Mouse (Mus musculus) hindbrain, embryonic 12.5 days (tissue): ENCODE data around the gene Bglap2. TPM values are rescaled to one million over a fixed set of nuclear protein-coding genes. Genes with fewer than 3 reads are reported as not detected.

Experiments
- ATAC-seq: fragments of 200-750 bp; cut with Nextera tagmentation; 2 replicates; pipeline ENCODE4 v1.8.0; 2017; ENCODE audit warnings: moderate TSS enrichment; ENCODE audit not compliant: low FRiP score
- H3K27ac ChIP-seq: fragments of 300-500 bp; sonication (generic); 2 replicates; pipeline ENCODE4 v1.5.1; 2016; ENCODE audit warnings: mild to moderate bottlenecking
- H3K27me3 ChIP-seq: fragments of 300-500 bp; sonication (generic); 2 replicates; pipeline ENCODE4 v1.6.1; 2016; ENCODE audit warnings: mild to moderate bottlenecking
- H3K36me3 ChIP-seq: fragments of 300-500 bp; sonication (generic); 2 replicates; pipeline ENCODE4 v1.6.1; 2016; ENCODE audit warnings: mild to moderate bottlenecking
- H3K4me1 ChIP-seq: fragments of 300-500 bp; sonication (generic); 2 replicates; pipeline ENCODE4 v1.6.1; 2016
- H3K4me2 ChIP-seq: fragments of 300-500 bp; sonication (generic); replicated peaks from 2 replicates; pipeline ENCODE4 v1.6.1; 2016; ENCODE audit warnings: mild to moderate bottlenecking
- H3K4me3 ChIP-seq: fragments of 300-500 bp; sonication (generic); 2 replicates; pipeline ENCODE4 v1.5.1; 2016; ENCODE audit warnings: mild to moderate bottlenecking
- H3K9ac ChIP-seq: fragments of 300-500 bp; sonication (generic); 2 replicates; pipeline ENCODE4 v1.6.1; 2016; ENCODE audit warnings: mild to moderate bottlenecking, moderate library complexity
- H3K9me3 ChIP-seq: fragments of 300-500 bp; sonication (generic); replicated peaks from 2 replicates; pipeline ENCODE4 v1.6.1; 2016; ENCODE audit warnings: mild to moderate bottlenecking
- WGBS: fragments of 180-500 bp; shearing (Covaris S2); methylation state at CpG from one replicate; pipeline ENCODE4 v1.1.7; 2016; 5-methylcytosine and 5-hydroxymethylcytosine counted together
- polyA plus RNA-seq: library from polyadenylated mRNA; unstranded; fragments of >200 nt; fragmentation: Nextera tagmentation; extraction: Ambion mirVana; gene quantifications from 2 replicates; pipeline ENCODE4 v1.2.1, GENCODE M21; 2016

Bglap2 gene
- polyA plus RNA-seq, 1 experiment from 2014 or later = not detected

GRCm38 (mm10) chr3:88334902-88335435 lies 43.5 kb downstream of the Bglap2 start:
- 32% methylated on average over 3 of the region's 3 CpGs for WGBS
- Histone ChIP-seq H3K9ac (peak overlapping the region; percentile 89), H3K9me3 (no peaks in the 10 kb centered on the region), H3K4me3 (peak overlapping the region; percentile 86), H3K36me3 (no peaks in the 10 kb centered on the region), H3K4me2 (peak overlapping the region; percentile 63), H3K27ac (no peak overlapping the region), H3K27me3 (no peaks in the 10 kb centered on the region), H3K4me1 (peaks cover 29% of the 10 kb centered on the region)
- no peak for ATAC-seq

- no peak overlapping the region for H3K27ac ChIP-seq
- ATAC-seq = no peak
Measured at GRCm38 (mm10) chr3:88334029-88334658, 44.4 kb downstream of the Bglap2 start.

GRCm38 (mm10) chr3:88331282-88331681 lies 47.2 kb downstream of the Bglap2 start:
- ATAC-seq = no peak

More at GRCm38 (mm10) chr3:88334029-88334658, 44.4 kb downstream of the Bglap2 start:
- Histone ChIP-seq H3K27me3 (no peaks in the 10 kb centered on the region), H3K4me2 (no peak overlapping the region), H3K4me1 (peaks cover 27% of the 10 kb centered on the region), H3K9me3 (no peaks in the 10 kb centered on the region), H3K4me3 (no peak overlapping the region), H3K36me3 (peaks cover 5% of the 10 kb centered on the region; the same call in 1 of the 2 replicates), H3K9ac (no peak overlapping the region; the same call in 1 of the 2 replicates)
- 48% methylated on average over 12 of the region's 12 CpGs for WGBS

GRCm38 (mm10) chr3:88328956-88329355 lies 49.5 kb downstream of the Bglap2 start:
- Histone ChIP-seq H3K27me3 (no peaks in the 10 kb centered on the region), H3K4me2 (no peak overlapping the region), H3K9ac (0 out of 2 replicates have a peak overlapping the region, but pooled peaks have one; percentile 2), H3K27ac (no peak overlapping the region), H3K4me1 (peaks cover 12% of the 10 kb centered on the region), H3K4me3 (no peak overlapping the region), H3K36me3 (peaks cover 26% of the 10 kb centered on the region), H3K9me3 (no peaks in the 10 kb centered on the region)
- WGBS = 77% methylated on average over 5 of the region's 5 CpGs
- no peak for ATAC-seq

More at GRCm38 (mm10) chr3:88331282-88331681, 47.2 kb downstream of the Bglap2 start:
- no peak overlapping the region for H3K4me3 ChIP-seq
- peaks cover 26% of the 10 kb centered on the region for H3K36me3 ChIP-seq
- no peak overlapping the region for H3K27ac ChIP-seq
- H3K27me3 ChIP-seq = no peaks in the 10 kb centered on the region
- H3K4me1 ChIP-seq = peaks cover 9% of the 10 kb centered on the region
- 39% methylated on average over 2 of the region's 2 CpGs for WGBS
- no peaks in the 10 kb centered on the region for H3K9me3 ChIP-seq
- no peak overlapping the region for H3K9ac ChIP-seq
- H3K4me2 ChIP-seq = no peak overlapping the region

Other genes starting within 250 kb of the Bglap2 start
- gene Mef2d, start 236.3 kb downstream of the Bglap2 start, polyA plus RNA-seq = 17.7 and 20.7 TPM in 2 replicates
- gene Rhbg, start 124.0 kb downstream of the Bglap2 start, polyA plus RNA-seq = 0.23 and 0.25 TPM in 2 replicates
- gene Gm38392, start 91.5 kb downstream of the Bglap2 start, polyA plus RNA-seq = 0.22 TPM in 1 of 2 replicates, not detected in the other
- gene Tsacc, start 81.7 kb downstream of the Bglap2 start, polyA plus RNA-seq = 10.1 and 11.2 TPM in 2 replicates
- gene Cct3, start 81.6 kb downstream of the Bglap2 start, polyA plus RNA-seq = 523 and 555 TPM in 2 replicates
- gene Glmp, start 53.7 kb downstream of the Bglap2 start, polyA plus RNA-seq = 142 and 145 TPM in 2 replicates
- 1.7 and 2.1 TPM in 2 replicates for gene Tmem79, start 42.6 kb downstream of the Bglap2 start, polyA plus RNA-seq
- 83.3 and 83.8 TPM in 2 replicates for gene Smg5, start 42.4 kb downstream of the Bglap2 start, polyA plus RNA-seq
- 2.2 and 2.8 TPM in 2 replicates for gene Paqr6, start 14.1 kb downstream of the Bglap2 start, polyA plus RNA-seq
- not detected in 2 replicates for gene Bglap3, start 6.0 kb downstream of the Bglap2 start, polyA plus RNA-seq
- not detected in 2 replicates for gene Bglap, start 5.8 kb upstream of the Bglap2 start, polyA plus RNA-seq
- gene Pmf1, start 31.6 kb upstream of the Bglap2 start, polyA plus RNA-seq = 73.3 and 82.3 TPM in 2 replicates
- gene Slc25a44, start 46.4 kb upstream of the Bglap2 start, polyA plus RNA-seq = 24.9 and 25.9 TPM in 2 replicates
- 17.1 and 18.4 TPM in 2 replicates for gene Sema4a, start 82.5 kb upstream of the Bglap2 start, polyA plus RNA-seq
- gene Lmna, start 131.3 kb upstream of the Bglap2 start, polyA plus RNA-seq = 48.9 and 61.6 TPM in 2 replicates
- gene Mex3a, start 153.7 kb upstream of the Bglap2 start, polyA plus RNA-seq = 44.2 and 44.5 TPM in 2 replicates
- 1.5 and 2.4 TPM in 2 replicates for gene Rab25, start 169.6 kb upstream of the Bglap2 start, polyA plus RNA-seq
- 124 and 140 TPM in 2 replicates for gene Lamtor2, start 174.4 kb upstream of the Bglap2 start, polyA plus RNA-seq
- gene Ubqln4, start 175.1 kb upstream of the Bglap2 start, polyA plus RNA-seq = 59.4 and 60.7 TPM in 2 replicates
- gene Ssr2, start 197.2 kb upstream of the Bglap2 start, polyA plus RNA-seq = 152 and 155 TPM in 2 replicates
- gene Arhgef2, start 227.3 kb upstream of the Bglap2 start, polyA plus RNA-seq = 171 and 179 TPM in 2 replicates